Mouse (Mus musculus) thymus, adult 2 months (tissue): ENCODE data around the gene Apoc1.

Experiments used
- CTCF ChIP-seq: fragments of 200-500 bp; IDR thresholded peaks from 2 replicates; pipeline ENCODE4 v1.5.1; 2012; ENCODE audit warnings: mild to moderate bottlenecking, control low read depth, low read length, moderate library complexity, borderline replicate concordance; ENCODE audit not compliant: control insufficient read depth, poor library complexity, insufficient read depth; ENCODE audit errors: extremely low read depth
- POLR2A ChIP-seq: fragments of 200-500 bp; IDR thresholded peaks from 2 replicates; pipeline ENCODE4 v1.6.1; 2012; ENCODE audit warnings: mild to moderate bottlenecking, low read length, control low read depth, moderate library complexity; ENCODE audit not compliant: control insufficient read depth, poor library complexity, insufficient read depth; ENCODE audit errors: extremely low read depth

DNA sequence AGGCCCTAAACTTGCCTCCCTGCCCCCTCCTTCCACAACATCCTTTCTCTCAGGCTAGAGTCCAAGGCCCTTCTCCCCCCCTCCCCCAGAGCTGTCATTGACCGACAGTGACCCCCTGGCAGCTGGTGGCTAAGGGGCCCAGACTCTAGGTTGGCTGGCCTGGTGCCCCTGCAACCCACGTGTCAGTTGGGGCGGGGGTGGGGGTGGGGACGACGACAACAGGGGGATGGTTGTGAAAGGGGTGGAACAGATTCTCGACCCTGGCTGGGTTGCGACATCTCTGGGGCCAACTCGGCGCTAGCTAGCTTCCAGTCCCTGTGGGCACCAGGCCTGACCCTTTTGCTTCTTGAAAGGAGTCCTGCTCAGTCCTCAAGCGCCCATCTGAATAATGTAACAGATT, 961 bp upstream of the Apoc1 start:
- TF ChIP-seq CTCF, result no peak
- no peak for TF ChIP-seq POLR2A
